8 mouse cellular contexts compared by ENCODE assay signal in genomic region chr5:20470466-20470865, GRCm38 (mm10).
A peak's percentile ranks its signal among the peaks of the same experiment; 100 is the strongest.
DNase-seq lines count a peak whose midpoint lies in the region; ATAC-seq and TF ChIP-seq lines count a peak whose summit lies in the region.

No protein-coding gene starts in this region.

- ATAC-seq in Patski = peak; percentile 71

- CTCF ChIA-PET in Patski (lab: Charles Lee) = interaction anchor here (0.7 to 2.7 kb wide), 6 partner anchors 9 to 230 kb away, joined by 3 to 11 read pairs (median 5); no protein-coding TSS in a partner anchor

- intact Hi-C loops in heart, postnatal 36 days (cut with DNase I) = loop anchor here (5.0 kb wide), 1 partner anchor 232 kb away; no protein-coding TSS in a partner anchor
- intact Hi-C loops in left cerebral cortex, postnatal 36 days (cut with DNase I) = no loop called here

- in situ Hi-C loops in Patski (cut with MboI; ENCODE audit: low pct_unique_long_range_greater_than_20kb) = loop anchor here (5.0 to 10.0 kb wide), 2 partner anchors 164 to 232 kb away; no protein-coding TSS in a partner anchor

- no peak overlapping the region for H3K27ac ChIP-seq in heart, embryonic 10.5 days

- no peaks in the 10 kb centered on the region for H3K27me3 ChIP-seq in heart, embryonic 10.5 days (ENCODE audit: insufficient read depth, poor library complexity, severe bottlenecking)
- peaks cover 2% of the 10 kb centered on the region for H3K27me3 ChIP-seq in Patski

- H3K4me1 ChIP-seq in heart, embryonic 10.5 days = no peaks in the 10 kb centered on the region

- no peaks in the 10 kb centered on the region for H3K9me3 ChIP-seq in heart, embryonic 10.5 days

- no peaks in the 10 kb centered on the region for H3K36me3 ChIP-seq in heart, embryonic 10.5 days

- POLR2A ChIA-PET in Patski (lab: Charles Lee) = interaction anchor here (0.6 kb wide), 1 partner anchor 232 kb away, joined by 3 read pairs; no protein-coding TSS in a partner anchor

- TF ChIP-seq CTCF in Patski (IDR thresholded peaks at IDR 0.05) = peak; percentile 75

- DNase-seq in heart, adult 11 months = peak; percentile 88
- no peak for DNase-seq in heart, embryonic 10.5 days (ENCODE audit: low spot score)
- DNase-seq in 3134 (ENCODE audit: extremely low read depth, insufficient read length, low spot score) (peak; percentile 10), Patski (ENCODE audit: low read depth, low spot score) (no peak)
- DNase-seq in heart, postnatal 36 days = peak; percentile 22 to 25
- DNase-seq in naive thymus-derived CD4-positive, alpha-beta T cell, adult 2 months (ENCODE audit: low read depth) = peak; percentile 59
- no peak for DNase-seq in layer of hippocampus, postnatal 10 days (ENCODE audit: low spot score in 2 of 2)
- DNase-seq in left cerebral cortex, postnatal 36 days (ENCODE audit: low spot score in 2 of 2) = no peak

- no peak overlapping the region for H3K4me3 ChIP-seq in heart, embryonic 10.5 days

Comparison
In these comparisons a context has a peak if more than half of its experiments do, and no peak if none do; other contexts are left out.
1. DNase-seq: peak in heart, adult 11 months (single experiment), 3134 (single experiment), heart, postnatal 36 days (2 of 2) and naive thymus-derived CD4-positive, alpha-beta T cell, adult 2 months (single experiment); none in heart, embryonic 10.5 days (single experiment), Patski (single experiment), layer of hippocampus, postnatal 10 days (0 of 2) and left cerebral cortex, postnatal 36 days (0 of 2).